Mouse (Mus musculus): Measurements from ENCODE around the gene Clybl.

Gene Clybl

DNA sequence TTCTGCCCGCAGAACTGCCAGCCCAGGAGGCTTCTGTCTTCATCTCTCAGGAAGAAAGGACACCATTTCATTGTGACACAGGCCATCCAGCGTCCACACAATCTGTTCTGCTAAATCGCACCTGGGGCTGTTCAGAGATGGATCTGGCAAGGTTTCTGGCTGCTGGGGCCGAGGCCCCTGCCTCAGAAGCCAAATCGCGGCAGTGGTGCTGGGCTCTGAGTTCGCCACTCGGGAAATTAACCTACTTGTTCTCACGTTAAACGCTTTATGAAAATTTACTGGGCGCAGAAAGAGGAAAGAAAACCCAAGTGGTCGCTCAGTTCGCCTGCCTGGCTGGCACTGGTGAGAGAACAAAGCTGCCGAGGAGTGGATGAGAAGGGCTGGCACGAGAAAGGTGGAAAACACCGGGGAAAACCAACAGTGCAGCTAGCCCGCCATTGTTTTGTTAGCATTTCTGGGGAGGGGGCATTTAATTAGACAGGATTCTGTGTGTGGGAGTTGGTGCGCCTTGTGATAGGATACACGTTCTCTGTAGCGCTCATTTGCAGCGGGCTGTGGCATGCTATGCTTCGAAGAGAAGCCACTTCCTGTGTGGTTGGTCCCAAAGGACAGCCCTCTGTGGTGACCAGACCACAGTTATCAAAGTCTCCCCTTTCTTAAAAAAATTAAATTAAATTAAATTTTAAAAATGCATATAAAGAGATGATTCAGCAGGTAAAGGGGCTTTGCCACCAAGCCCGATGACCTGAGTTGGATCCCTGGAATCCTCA, 177.8 kb downstream of the Clybl start:
- DNase-seq (ENCODE audit: low spot score in 2 of 2): no peak

DNA sequence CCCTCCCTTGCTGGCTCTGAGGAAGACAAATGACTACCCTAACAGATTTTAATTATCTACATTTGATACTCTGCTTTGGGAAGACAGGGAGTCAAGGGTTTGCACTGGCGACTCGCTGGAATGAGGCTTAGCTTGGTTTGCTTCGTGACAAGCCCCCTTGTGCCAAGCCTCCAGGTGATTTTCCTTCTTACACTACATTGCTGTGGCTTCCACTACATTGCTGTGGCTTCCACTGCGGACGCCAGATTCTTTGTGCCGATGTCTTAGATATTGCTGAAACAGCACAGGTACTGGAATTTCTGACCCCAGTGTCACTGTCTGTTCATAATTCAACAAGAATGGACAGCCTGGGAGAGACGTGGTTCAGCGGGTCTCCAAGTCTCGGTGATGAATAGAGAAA, 180.3 kb downstream of the Clybl start:
- DNase-seq (ENCODE audit: low spot score in 2 of 2): no peak

DNA sequence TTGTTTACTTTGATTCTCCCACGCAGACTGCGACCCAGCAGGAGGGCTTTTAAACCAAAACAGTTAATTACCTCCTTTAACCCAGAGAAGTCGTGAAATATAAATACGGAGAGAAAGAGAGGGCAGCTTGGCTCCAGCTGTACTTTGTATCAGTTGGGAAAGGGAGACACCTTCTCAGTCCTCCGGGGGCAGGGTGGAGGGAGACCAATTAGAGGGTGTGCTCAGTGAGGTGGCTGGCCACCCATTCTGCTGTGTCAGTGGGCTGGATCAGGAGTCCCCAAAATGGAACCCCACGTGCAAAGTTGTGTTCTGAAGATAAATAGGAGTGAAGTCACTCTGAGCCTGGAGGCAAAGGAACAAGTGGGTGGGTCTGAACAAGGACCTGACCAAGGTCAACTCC, 181.7 kb downstream of the Clybl start:
- DNase-seq (ENCODE audit: low spot score in 2 of 2): no peak

DNA sequence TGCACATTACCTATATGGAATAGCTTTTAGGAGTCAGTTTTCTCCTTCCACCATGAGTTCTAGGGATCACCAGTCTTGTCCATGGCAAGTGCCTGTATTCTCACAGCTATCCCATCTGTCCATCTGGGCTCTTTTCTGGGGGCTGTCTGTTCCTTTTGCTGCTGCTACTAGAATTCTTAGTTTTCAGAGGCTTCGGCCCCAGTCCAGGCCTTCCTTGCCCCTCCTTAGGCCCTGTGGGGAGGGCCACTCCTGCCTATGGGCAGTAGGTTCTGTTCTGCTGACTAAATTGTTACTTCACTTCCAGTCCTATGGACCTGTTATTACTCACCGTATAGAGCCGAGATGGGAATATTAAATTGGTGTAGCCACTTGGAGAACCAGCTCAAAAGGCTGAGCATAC, 182.5 kb downstream of the Clybl start:
- no peak for DNase-seq (ENCODE audit: low spot score in 2 of 2)

DNA sequence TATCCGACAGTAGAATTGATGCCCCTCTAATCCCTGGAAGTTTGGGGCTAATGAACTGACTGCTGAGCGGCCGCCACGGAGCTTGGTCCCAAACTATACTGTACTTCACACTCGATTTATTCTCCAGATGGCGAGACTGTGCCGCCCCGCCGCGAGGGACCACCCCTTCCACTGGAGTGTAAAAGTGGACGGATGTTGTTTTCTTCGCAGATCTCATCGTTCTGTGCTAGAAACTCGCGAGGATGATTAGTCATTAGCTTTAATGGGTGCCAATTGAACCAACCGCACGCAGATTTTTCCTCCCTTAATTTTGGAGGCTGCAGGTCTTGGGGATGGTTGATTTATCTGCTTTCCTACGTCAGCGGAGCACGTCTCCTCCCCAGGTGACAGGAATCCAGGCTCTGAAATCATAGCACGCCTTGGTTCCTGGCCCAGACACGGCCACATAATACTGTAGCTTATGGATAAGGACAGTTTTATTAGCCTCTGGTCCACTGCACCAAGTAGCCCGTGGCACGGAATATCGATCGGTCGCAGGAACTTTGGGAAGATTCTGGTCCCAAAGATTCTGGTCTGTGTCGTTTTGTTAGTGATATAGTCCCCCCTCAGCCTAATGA, 185.9 kb downstream of the Clybl start:
- DNase-seq (ENCODE audit: low spot score in 2 of 2): no peak

DNA sequence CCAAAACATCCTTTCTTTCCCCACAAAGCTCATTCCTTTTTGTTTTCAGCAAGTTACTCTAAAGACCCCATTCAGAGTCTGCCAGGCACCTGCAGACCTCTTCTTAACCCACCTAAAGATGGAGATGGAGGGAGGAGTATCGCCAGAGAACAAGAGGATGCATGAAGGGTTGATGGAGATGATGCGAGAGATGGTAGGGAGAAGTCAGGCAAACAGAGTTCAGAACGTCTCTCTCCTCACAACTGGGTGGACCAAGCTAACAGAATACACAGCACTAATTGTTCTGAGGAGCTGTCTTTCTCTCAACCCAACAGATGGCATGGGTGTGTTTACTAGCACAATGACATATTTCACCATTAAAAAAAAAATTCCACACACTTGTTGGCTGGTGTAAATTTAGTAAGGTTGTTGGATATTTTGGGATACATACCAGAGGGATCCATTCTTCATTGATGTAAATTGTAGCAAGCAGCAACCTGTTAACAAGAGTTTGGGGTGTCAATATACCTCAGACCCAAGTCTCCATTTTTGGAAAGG, 186.4 kb downstream of the Clybl start:
- no peak for DNase-seq (ENCODE audit: low spot score in 2 of 2)

DNA sequence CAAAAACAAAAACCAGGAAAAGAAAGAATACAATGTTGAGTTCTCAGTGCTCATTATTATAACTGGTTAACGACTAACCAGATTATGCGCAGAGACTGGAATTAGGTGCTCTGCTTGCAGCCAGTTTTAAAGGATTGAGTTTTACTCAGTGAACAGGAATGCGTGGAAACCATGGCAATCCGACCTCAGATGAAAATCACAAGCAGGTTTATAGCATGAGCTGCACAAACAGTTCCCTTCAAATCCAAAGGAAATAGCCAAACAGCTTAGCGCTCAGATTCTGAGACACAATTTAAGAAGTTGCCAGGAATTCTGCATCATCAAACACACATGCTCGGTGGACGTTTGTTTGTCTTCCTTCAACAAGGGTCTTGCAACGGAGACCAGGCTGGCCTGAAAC, 187.0 kb downstream of the Clybl start:
- no peak for DNase-seq (ENCODE audit: low spot score in 2 of 2)

DNA sequence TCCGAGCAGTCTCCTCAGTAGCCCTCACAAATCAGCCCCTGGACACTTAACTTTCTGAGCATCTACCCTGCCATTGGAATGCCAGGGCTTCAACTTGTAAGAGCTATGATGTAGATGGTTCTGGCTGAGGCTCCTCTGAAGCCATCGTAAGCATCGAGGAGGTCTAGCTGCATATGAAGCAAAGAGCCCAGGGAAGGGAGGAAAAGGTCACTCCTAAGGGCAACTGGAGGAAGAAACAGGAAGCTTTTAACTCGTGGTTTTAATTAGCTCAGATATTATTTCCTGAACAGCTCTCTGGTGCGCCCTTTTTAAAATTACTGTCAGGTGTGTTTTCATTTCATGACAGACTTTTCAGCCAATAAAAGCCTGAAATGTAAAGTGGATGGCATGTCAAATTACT, 190.5 kb downstream of the Clybl start:
- no peak for DNase-seq (ENCODE audit: low spot score in 2 of 2)

DNA sequence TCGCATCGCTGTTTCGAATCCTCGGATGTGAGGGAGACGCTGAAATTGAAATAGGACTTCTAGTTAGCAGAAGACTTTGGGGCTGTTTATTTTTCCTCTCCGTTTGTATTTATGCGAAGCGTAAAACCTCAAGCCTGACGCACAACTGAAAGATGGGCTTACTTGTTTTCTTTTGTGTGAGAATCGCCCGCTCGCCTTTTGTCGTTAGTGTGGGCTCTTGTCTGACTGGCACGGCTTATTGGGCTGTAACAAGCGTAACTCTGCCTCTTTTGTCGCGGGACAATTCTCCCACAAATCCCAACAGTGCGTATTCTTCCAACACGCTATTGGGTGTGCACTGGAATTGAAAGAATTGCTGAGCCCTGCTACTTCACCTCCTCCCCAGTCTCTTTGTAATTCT, 192.0 kb downstream of the Clybl start:
- no peak for DNase-seq (ENCODE audit: low spot score in 2 of 2)

DNA sequence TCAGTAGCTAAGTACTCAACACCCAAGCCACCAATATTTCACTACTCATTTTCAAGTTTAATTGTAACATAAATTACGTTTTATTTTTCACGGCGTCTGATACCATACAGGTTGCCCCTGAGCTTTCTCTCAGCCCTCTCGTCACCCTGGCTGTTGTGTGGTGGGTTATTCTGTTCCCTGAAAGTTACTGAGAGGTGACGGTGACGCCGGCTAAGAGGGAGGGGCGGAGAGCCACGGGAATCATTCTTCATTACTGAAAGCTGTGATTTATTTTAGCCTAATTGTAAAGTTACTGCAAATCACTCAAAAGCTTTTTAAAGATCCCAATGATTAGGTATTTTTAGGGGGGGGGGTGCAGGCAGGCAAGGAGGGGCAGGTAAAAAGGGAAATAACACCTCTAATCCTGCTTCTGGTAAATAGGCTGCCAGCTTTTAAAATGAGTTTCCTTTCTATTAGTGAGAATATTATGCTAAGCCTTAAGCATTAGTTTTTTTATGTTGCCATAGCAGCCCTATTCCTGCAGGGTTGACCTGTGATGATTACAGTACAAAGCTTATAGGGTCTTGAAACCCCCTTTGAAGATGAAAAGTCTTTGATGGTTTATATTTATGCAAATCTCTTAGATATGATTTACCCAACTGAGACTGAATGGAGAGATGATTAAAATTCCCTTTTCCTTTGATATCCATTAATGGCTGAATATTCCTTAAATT, 192.9 kb downstream of the Clybl start:
- no peak for DNase-seq (ENCODE audit: low spot score in 2 of 2)

DNA sequence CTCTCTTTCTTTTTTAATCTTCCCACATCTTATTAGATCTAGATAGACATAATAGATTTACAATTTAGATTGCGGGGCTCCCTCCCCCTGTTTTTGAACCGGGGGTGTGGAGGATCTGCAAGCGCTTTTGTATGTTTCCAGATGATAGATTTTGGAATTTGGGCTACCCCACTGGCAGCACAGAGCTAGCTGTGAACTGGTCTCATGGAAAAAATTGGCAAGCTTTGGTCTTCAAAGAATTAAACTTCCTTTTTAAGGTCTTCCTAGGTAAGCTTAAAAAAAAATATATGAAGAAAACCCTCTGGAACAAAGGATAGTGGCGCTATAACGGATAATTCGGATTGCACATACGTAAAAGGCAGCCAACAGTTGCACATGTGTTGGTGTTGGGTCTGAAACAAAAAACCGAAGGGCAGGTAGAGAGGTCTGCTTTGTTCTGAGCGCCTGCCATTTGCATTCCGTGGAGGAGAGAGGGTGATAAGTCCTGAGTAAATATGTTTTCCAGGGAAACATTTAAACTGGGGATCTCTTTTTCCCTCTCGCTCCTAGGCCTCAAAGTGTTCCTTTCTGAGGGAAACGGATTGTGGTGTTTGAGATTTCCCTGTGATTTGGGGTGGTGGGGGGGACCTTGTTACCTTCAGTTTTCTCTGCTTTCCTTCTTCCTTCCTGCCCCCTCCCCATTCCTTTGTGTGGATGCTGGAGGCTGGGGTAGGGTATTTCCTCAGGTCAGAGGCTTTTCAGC, 193.7 kb downstream of the Clybl start:
- no peak for DNase-seq (ENCODE audit: low spot score in 2 of 2)

DNA sequence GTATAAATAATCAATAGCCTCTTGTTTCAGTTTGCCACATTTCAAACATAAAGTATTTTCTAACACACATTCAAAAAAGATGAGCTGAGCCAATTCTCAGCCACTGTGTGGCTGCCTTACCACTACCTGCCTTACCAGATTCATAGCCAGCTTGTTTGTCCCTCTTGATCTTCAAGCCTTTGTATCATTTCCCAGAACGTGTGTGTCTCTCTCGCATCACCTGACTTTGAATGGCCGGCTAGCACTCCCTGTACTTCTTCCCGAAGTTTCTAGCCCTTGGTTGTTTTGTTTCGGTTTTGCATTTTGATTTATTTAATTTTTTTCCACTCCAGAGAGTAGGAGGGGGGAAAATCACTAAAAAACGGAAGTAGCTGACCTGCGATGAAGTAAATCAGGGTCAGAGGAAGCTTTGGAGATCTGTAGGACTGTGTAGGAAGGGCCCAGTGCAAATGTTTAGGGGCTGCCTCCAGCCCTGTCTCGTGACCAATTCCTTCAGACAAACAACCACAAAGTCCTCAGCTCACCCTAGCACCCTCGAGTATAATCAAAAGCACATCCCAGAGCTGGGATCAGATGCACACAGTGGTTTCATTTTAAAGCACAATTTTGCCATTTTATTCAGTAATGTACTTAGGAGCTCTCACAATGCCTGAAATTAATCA, 195.1 kb downstream of the Clybl start:
- DNase-seq (ENCODE audit: low spot score in 2 of 2): no peak

DNA sequence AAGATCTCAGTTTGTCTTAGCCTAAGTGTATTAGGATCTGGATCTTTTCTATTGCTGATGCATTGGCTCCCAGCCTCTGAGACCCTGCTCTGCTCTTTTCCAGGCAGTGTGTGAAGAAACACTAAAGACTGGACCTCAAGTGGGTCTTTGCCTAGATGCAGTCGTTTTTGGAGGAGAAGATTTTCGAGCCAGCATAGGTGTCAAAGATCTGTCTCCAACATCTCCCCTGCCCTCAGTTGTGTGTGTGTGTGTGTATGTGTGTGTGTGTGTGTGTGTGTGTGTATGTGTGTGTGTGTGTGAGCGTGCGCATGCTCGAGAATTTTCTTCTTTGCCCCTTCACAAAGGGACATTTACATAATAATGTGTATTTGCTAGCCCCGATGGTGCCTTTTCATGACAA, 196.2 kb downstream of the Clybl start:
- no peak for DNase-seq (ENCODE audit: low spot score in 2 of 2)

DNA sequence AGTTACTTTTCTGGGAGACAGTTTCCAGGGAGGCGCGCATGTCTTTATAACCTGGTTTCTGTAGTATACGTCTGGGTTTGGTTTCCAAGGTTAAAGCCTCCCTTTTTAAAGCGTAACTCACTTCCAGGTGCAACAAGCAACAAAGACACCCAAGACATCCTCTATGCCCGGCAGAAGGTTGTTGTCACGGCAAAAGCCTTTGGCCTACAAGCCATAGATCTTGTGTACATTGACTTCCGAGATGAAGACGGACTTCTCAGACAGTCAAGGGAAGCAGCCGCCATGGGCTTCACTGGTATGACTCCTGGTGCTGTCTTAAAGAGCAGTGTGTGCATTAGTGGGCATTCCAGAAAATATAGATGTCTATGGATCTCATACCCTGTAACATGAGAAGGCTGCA, 197.6 kb downstream of the Clybl start:
- no peak for DNase-seq (ENCODE audit: low spot score in 2 of 2)

DNA sequence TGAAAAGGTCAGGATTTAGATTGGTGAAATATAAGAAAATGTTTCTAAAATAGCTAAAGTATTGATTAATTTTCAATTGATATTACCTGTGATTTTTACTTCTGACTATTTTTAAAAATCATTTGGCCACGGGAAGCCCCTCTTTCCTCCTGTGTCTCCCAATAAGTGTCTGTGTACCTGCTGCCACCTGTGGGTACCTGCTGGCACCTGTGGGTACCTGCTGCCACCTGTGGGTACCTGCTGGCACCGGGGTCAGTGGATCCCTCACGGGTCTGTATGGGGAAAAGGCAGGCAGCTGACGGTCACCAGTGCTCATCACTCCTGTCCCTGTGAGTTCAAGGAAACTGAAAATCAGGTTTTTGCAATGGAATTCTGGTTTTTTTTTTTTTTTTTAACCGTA, 198.5 kb downstream of the Clybl start:
- no peak for DNase-seq (ENCODE audit: low spot score in 2 of 2)

DNA sequence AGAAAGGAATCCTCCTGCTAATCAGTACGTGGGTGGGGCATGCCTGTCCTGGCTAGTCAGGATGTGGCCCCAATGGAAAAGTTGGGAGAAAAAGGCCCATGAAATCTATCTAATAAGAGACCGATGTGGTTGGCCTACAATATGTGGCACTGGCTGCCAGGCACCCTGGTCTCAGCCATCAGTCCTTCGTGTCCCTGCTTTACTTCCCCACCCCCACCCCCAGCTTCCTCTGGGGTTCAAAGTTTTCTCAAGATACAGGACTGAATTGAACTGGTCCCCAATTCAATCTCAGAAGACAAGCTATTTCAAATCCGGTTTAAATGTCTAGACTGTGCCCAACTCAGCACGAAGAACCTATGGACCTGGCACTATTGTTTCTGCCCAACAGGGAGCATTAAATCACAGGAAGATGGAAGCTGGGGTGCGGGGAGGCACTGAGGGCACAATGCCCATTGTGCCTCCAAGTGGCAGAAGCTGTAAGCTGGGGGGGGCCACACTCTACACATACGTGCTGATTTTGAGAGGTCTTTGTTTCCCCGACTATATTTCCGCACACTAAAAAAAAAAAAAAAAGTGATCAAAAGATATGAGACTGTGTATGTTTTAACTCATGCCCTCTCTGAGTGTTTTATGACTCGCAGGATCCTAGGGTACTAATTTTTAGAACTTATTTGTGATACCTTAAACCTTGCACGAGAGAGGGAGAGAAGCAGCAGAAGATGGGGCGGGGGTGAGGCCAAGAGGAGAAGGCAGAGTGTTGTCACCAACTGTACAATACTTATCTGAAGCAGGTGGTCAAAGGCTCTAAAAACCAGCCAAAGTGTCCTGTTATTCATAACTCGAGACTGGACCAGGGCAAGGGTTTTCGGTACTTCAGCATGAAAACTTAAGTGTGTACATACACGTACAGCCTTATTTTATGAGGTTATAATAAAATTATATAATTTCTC, 199.7 kb downstream of the Clybl start:
- no peak for DNase-seq (ENCODE audit: low spot score in 2 of 2)

DNA sequence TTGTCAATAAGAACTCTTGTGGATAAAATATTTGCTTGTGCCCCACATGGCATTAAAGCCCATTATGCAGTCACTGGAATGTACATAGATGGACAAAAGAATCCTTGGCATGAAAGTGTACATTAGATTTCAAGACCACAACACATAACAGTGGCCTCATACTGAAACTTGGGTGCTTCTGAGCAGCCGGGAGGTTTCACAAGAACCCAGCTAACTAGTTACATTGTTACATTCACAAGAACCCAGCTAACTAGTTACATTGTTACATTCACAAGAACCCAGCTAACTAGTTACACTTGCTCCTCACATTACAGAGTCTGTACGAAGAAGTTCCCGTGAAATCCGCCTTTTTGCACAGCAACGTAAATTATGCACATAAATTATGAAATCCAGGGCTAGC, 200.8 kb downstream of the Clybl start:
- DNase-seq (ENCODE audit: low spot score in 2 of 2): no peak

DNA sequence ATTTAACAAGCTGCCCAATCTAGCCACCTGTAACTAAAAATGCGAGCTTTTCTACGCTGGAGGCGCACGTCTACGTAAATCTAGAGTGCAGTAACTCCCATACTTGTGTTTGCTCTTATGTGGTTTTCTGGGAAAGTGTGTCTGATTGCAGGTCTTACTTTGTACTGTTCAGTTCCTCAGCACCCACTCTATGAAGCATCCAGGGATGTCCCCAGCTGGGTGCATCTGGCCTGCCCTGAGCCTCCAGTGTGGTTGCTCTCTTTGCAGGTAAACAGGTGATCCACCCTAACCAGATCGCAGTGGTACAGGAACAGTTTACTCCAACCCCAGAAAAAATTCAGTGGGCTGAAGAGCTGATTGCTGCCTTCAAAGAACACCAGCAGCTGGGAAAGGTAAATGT, 202.4 kb downstream of the Clybl start:
- DNase-seq (ENCODE audit: low spot score in 2 of 2): no peak

DNA sequence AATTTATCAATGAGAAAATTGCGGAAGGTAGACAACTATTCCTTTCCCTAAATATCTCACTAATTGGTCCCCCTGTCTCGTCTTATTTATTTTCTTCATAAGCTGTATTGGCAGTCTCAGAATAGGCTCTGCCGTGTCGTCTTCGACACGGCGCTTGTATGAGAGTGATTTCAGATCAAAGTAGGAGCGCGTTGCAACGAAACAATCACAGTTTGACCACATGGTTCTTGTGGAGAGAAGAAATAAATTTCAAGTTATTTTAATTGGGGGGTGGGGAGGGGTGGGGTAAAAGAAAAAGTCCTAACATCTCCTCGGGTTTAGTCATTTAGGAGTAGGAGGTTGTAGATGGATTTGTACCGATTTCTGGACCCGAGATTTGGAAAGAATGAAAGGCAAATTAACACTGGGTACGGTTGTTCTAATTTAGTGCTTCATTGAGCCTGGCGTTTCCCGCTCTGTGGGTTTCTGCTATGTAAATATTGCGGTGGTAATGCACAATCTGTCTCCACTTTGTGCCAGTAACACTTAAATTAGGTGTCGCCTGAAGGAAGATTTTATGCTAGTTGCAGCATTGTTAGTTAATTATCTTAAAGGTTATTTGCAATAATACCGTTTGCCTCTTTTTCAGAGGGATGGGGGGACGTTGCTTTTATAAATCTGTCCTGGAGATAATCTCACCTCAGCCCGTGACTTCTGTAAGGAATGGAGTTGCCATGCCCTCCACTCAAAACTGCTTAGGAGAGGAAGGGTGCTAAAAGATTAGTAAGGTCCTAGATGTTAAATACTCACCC, 203.1 kb downstream of the Clybl start:
- DNase-seq (ENCODE audit: low spot score in 2 of 2): no peak

DNA sequence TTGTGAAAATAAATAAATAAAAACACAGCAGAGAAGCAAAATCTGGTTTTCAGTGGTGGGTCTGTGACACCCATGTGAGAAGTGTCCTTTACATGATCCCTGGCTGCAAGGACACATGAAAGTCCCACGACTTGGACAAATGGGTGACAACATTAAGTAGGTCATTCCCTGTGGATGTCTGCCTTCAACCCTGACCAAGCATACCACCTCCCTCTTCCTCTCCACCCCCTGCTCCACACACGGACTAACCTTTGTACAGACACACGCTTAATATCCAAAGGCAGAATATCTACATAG, 203.7 kb downstream of the Clybl start:
- DNase-seq (ENCODE audit: low spot score in 2 of 2): no peak

All from right cerebral cortex, adult 2 months (tissue).